Mouse (Mus musculus): ENCODE measurements around the gene Osm.

The Osm gene

GRCm38 (mm10) chr11:4214572-4214971 is 21.6 kb upstream of the Osm start:
- intact Hi-C loops (cut with DNase I) = loop anchor here (10.0 kb wide), 1 partner anchor 50 kb away; the partner anchor contains the start of genes Ccdc157 and Sf3a1

DNA sequence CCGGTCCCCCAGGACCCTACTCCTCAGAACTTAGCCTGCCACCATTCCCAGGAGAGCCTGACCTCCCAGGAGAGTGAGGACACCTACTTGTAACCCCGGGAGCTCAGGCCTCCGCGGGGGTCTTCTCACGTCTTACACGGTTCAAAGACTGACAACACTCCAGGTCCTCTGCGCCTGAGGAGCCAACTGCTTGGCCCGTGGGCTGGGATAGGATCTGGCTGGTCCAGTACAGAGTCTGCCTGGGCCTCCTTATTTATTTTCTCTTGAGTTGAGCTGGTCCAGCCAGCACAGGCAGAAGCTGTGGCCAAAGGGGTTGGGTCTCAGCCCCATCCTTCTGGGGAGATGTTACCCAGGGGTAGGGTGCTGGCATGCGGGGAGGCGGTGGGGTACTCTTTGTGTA is 21.2 kb upstream of the Osm start:
- intact Hi-C loops (cut with DNase I) = loop anchor here (10.0 kb wide), 1 partner anchor 50 kb away; the partner anchor contains the start of genes Ccdc157 and Sf3a1

- intact Hi-C loops (cut with DNase I) = loop anchor here (1.0 to 10.0 kb wide), 2 partner anchors 29 to 52 kb away; partner anchors contain the start of genes Ccdc157 and Sf3a1
These were observed 19.8 kb upstream of the Osm start for GRCm38 (mm10) chr11:4216248-4217000.

GRCm38 (mm10) chr11:4217914-4218629 is 18.1 kb upstream of the Osm start, which contains the start of gene Castor1:
TSS of gene Castor1 (plus strand) at chr11:4218225.
- intact Hi-C loops (cut with DNase I) = loop anchor here (10.0 kb wide), 1 partner anchor 53 kb away; the partner anchor contains the start of genes Ccdc157 and Sf3a1

DNA sequence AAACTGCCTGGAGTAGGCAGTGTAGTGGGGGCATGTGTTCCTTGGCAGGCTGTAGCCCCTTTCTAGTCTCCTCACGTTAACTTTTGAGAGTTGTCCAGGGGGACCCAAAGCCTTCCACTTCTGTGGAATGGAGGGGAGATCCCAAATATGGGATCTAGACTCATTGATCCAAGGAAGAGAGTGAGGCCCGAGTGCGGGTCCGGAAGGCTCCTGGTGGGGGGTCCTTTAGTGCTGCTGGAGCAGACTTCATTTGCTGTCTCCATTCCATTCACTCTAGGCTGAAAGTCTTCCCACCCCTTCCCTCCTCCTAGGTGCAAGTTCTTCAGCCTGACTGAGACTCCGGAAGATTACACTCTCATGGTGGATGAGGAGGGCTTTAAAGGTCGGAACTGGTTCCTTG is 17.6 kb upstream of the Osm start:
- intact Hi-C loops (cut with DNase I) = loop anchor here (10.0 kb wide), 1 partner anchor 54 kb away; the partner anchor contains the start of genes Ccdc157 and Sf3a1

GRCm38 (mm10) chr11:4219317-4219751 is 16.9 kb upstream of the Osm start:
- intact Hi-C loops (cut with DNase I) = loop anchor here (10.0 kb wide), 1 partner anchor 55 kb away; the partner anchor contains the start of genes Ccdc157 and Sf3a1

DNA sequence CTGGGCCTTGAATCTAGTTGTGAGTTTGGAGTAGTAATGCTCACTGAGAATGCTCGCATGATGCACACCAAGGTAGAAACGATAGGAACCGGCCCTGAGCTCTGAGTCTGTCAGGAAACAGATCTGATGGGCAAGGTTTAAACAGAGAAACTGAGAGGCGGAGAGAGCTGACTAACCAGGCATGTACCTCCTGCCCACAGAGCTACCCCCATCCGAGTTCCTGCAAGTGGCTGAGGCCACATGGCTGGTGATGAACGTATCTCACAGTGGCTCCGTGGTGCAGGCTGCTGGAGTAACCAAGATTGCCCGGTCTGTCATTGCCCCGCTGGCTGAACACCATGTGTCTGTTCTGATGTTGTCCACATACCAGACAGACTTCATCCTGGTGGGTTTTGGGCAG is 16.3 kb upstream of the Osm start:
- intact Hi-C loops (cut with DNase I) = loop anchor here (1.0 to 10.0 kb wide), 4 partner anchors 38 to 205 kb away; partner anchors contain the start of genes Ccdc157, Rnf215 and Sf3a1

GRCm38 (mm10) chr11:4220443-4221400 is 15.5 kb upstream of the Osm start:
- intact Hi-C loops (cut with DNase I) = loop anchor here (1.0 to 10.0 kb wide), 3 partner anchors 38 to 204 kb away; partner anchors contain the start of gene Rnf215

GRCm38 (mm10) chr11:4222046-4222950 is 13.9 kb upstream of the Osm start:
- intact Hi-C loops (cut with DNase I) = loop anchor here (10.0 kb wide), 1 partner anchor 203 kb away; no protein-coding TSS in a partner anchor

DNA sequence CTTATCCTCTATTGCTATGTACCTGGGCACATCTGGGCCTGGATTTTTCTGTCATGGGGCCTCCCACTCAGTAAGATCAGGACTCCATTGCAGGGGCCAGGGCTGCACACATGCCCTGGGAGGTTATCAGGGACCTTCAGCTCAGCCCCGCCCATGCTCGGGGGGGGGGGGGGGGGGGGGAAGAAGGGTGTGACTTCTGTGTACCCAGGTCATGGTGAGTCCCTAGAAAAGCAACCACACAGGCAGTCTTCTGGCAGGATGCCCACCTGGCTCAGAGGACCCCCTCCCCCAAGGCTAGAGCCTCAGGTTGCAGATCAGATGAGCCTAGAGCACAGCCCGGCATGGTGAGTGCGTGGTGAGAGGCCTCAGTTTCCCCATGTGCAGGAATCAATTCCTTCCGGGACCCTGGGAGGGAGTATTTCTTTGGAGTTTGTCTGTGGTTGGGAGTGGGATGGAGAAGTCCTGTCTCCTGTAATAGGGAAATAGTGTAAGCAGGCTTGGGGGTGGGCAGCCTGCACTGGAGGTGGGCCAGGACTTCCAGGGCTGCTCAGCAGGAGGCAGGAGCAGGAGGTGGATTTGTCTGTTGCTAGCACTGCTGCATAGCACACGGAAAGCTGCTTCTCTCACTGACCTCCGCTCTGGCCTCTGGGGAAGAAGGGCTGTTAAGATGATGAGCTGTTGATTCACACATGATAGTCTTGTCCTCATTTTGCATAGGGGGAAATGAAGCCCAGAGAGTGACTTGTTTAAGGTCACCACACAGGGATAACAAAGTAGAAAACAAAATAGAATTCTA is 12.6 kb upstream of the Osm start:
- intact Hi-C loops (cut with DNase I) = loop anchor here (10.0 kb wide), 1 partner anchor 201 kb away; no protein-coding TSS in a partner anchor

- intact Hi-C loops (cut with DNase I) = loop anchor here (10.0 kb wide), 1 partner anchor 201 kb away; no protein-coding TSS in a partner anchor
These were observed 12.0 kb upstream of the Osm start for GRCm38 (mm10) chr11:4224223-4224622.

GRCm38 (mm10) chr11:4226569-4227325 is 9.5 kb upstream of the Osm start:
- intact Hi-C loops (cut with DNase I) = loop anchor here (10.0 kb wide), 1 partner anchor 198 kb away; no protein-coding TSS in a partner anchor

- intact Hi-C loops (cut with DNase I) = loop anchor here (10.0 kb wide), 1 partner anchor 196 kb away; no protein-coding TSS in a partner anchor
These were observed 7.8 kb upstream of the Osm start for GRCm38 (mm10) chr11:4228463-4228862.

- intact Hi-C loops (cut with DNase I) = loop anchor here (10.0 kb wide), 1 partner anchor 195 kb away; no protein-coding TSS in a partner anchor
These were observed 6.4 kb upstream of the Osm start for GRCm38 (mm10) chr11:4229841-4230240.

DNA sequence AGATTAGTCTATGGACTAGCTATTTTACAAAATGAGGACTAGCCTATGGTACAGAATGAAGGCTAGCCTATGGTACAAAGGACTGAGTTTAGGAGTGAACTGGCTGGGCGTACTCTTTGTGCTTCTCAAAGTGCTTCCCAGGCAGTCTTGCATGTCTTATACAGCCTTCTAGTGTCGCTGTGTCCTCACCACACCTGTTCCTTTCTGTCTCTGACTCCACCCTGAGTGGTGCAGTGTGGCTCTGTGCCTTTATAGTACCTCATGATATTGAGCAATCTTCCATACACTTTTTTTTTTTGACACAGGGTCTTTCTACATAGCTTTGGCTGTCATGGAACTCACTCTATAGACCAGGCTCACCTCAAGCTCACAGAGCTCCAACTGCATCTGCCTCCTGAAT is 4.8 kb upstream of the Osm start:
- intact Hi-C loops (cut with DNase I) = no loop called here

GRCm38 (mm10) chr11:4232644-4233043 is 3.6 kb upstream of the Osm start:
- intact Hi-C loops (cut with DNase I) = no loop called here

GRCm38 (mm10) chr11:4235052-4235655 is 1.1 kb upstream of the Osm start:
- intact Hi-C loops (cut with DNase I) = no loop called here
